Comparison of ENCODE assay signal across 7 mouse cellular contexts in genomic region chr17:5976221-5977055, GRCm38 (mm10). TPM values are rescaled to one million over a fixed set of nuclear protein-coding genes. Genes with fewer than 3 reads are reported as not detected.
DNase-seq lines count a peak whose midpoint lies in the region; ATAC-seq and TF ChIP-seq lines count a peak whose summit lies in the region.

No protein-coding gene starts in this region.

- no peak for ATAC-seq in hindbrain, embryonic 13.5 days (ENCODE audit: low FRiP score)
- peak; percentile 25 for ATAC-seq in lung, postnatal 0 days

- TF ChIP-seq POLR2A in cortical plate, adult 2 months (IDR thresholded peaks at IDR 0.05; ENCODE audit: extremely low read depth, insufficient read depth, low read length), result peak; percentile 60

- peaks cover 6% of the 10 kb centered on the region; the same call in 1 of the 2 replicates for H3K4me1 ChIP-seq in cortical plate, adult 2 months (ENCODE audit: control insufficient read depth, insufficient read depth, low read length)
- peaks cover 30% of the 10 kb centered on the region for H3K4me1 ChIP-seq in hindbrain, embryonic 13.5 days (replicated peaks)
- H3K4me1 ChIP-seq in lung, postnatal 0 days (ENCODE audit: insufficient read depth, low read depth, low read length), result peaks cover 17% of the 10 kb centered on the region; the same call in 1 of the 2 replicates

- H3K36me3 ChIP-seq in hindbrain, embryonic 13.5 days, result no peaks in the 10 kb centered on the region
- no peaks in the 10 kb centered on the region for H3K36me3 ChIP-seq in lung, postnatal 0 days (ENCODE audit: insufficient read depth, low read length)

- H3K4me2 ChIP-seq in hindbrain, embryonic 13.5 days, result peak overlapping the region; percentile 6; the same call in 1 of the 2 replicates
- peak overlapping the region; percentile 33 for H3K4me2 ChIP-seq in lung, postnatal 0 days (replicated peaks; ENCODE audit: low read depth, low read length)

- H3K9me3 ChIP-seq in hindbrain, embryonic 13.5 days, result no peaks in the 10 kb centered on the region
- H3K9me3 ChIP-seq in lung, postnatal 0 days (ENCODE audit: low read length), result no peaks in the 10 kb centered on the region

- H3K9ac ChIP-seq in hindbrain, embryonic 13.5 days, result peak overlapping the region; percentile 52; the same call in 1 of the 2 replicates
- no peak overlapping the region; the same call in 1 of the 2 replicates for H3K9ac ChIP-seq in lung, postnatal 0 days (replicated peaks; ENCODE audit: low read depth)

- H3K27ac ChIP-seq in cortical plate, adult 2 months (ENCODE audit: insufficient read depth, low read length), result peak overlapping the region; percentile 69
- H3K27ac ChIP-seq in hindbrain, embryonic 13.5 days, result no peak overlapping the region
- peak overlapping the region; percentile 74 for H3K27ac ChIP-seq in lung, postnatal 0 days (ENCODE audit: low read length)

- TF ChIP-seq EP300 in lung, postnatal 0 days (IDR thresholded peaks at IDR 0.05), result no peak

- WGBS in hindbrain, embryonic 13.5 days, result 84% methylated on average over 20 of the region's 20 CpGs
- 42% methylated on average over 20 of the region's 20 CpGs for WGBS in lung, postnatal 0 days

- peak overlapping the region; percentile 67 for H3K4me3 ChIP-seq in cortical plate, adult 2 months (ENCODE audit: insufficient read depth, low read length)
- H3K4me3 ChIP-seq in hindbrain, embryonic 13.5 days, result no peak overlapping the region
- H3K4me3 ChIP-seq in lung, postnatal 0 days (ENCODE audit: low read depth, low read length), result no peak overlapping the region

- no peaks in the 10 kb centered on the region for H3K27me3 ChIP-seq in hindbrain, embryonic 13.5 days
- H3K27me3 ChIP-seq in lung, postnatal 0 days (replicated peaks; ENCODE audit: insufficient read depth, low read length), result no peaks in the 10 kb centered on the region

- no peak for TF ChIP-seq CTCF in cortical plate, adult 2 months (IDR thresholded peaks at IDR 0.05; ENCODE audit: extremely low read depth, insufficient read depth, low read length)
- TF ChIP-seq CTCF in lung, postnatal 0 days (IDR thresholded peaks at IDR 0.05), result no peak

- peak; percentile 63 to 66 for DNase-seq in right cerebral cortex, adult 2 months (ENCODE audit: low spot score in 2 of 2)
- DNase-seq in right cerebral cortex, postnatal 14 days, result no peak
- peak; percentile 68 for DNase-seq in lung, postnatal 0 days (ENCODE audit: low spot score)
- DNase-seq in cerebellum, adult 11-12 months, result no peak
- DNase-seq in retina, embryonic 14.5 days (ENCODE audit: low spot score), result no peak

RNA-seq across cellular contexts. Expression of gene Synj2, which starts 35.4 kb away (rescaled TPM):
- polyA plus RNA-seq in cortical plate, adult 2 months (2012; rRNA removed), result 37.7 and 39.6 TPM in 2 replicates
- 0.74 and 1.1 TPM in 2 replicates for polyA plus RNA-seq in hindbrain, embryonic 13.5 days (2015; fragmentation: Nextera tagmentation; extraction: Ambion mirVana)
- polyA plus RNA-seq in lung, postnatal 0 days (2015; fragmentation: Nextera tagmentation; extraction: Ambion mirVana), result 1.8 and 2.1 TPM in 2 replicates

Comparison
In these comparisons a context has a peak if more than half of its experiments do, and no peak if none do; other contexts are left out.
1. DNase-seq: peak in right cerebral cortex, adult 2 months (2 of 2) and lung, postnatal 0 days (single experiment); none in right cerebral cortex, postnatal 14 days (single experiment), cerebellum, adult 11-12 months (single experiment) and retina, embryonic 14.5 days (single experiment).
2. RNA of gene Synj2, which starts 35.4 kb away (polyA plus RNA-seq): 37.7 to 39.6 TPM in cortical plate, adult 2 months; 1.8 to 2.1 TPM in lung, postnatal 0 days and 0.74 to 1.1 TPM in hindbrain, embryonic 13.5 days; every median in the first group is over 10 times any median in the second.